Mouse (Mus musculus) embryonic facial prominence, embryonic 14.5 days (tissue): ENCODE measurements around the gene Anks3. TPM values are rescaled to one million over a fixed set of nuclear protein-coding genes. Genes with fewer than 3 reads are reported as not detected.

ENCODE experiments used
- ATAC-seq: fragments of 200-750 bp; cut with Nextera tagmentation; 2 replicates; pipeline ENCODE4 v1.8.0; 2017; ENCODE audit warnings: low read depth, moderate number of reproducible peaks, moderate TSS enrichment
- DNase-seq: peaks from one replicate; pipeline ENCODE4 v3.0.0-alpha.2; 2015; ENCODE audit warnings: low spot score
- H3K27ac ChIP-seq: fragments of 300-500 bp; sonication (generic); replicated peaks from 2 replicates; pipeline ENCODE4 v1.5.1; 2014; ENCODE audit warnings: low read depth, mild to moderate bottlenecking, low read length, moderate library complexity
- H3K27me3 ChIP-seq: fragments of 300-500 bp; sonication (generic); replicated peaks from 2 replicates; pipeline ENCODE4 v1.6.1; 2014; ENCODE audit warnings: low read length; ENCODE audit not compliant: control insufficient read depth, insufficient read depth
- H3K36me3 ChIP-seq: fragments of 300-500 bp; sonication (generic); 2 replicates; pipeline ENCODE4 v1.6.1; 2014; ENCODE audit warnings: low read length, mixed read lengths; ENCODE audit not compliant: control insufficient read depth, insufficient read depth
- H3K4me1 ChIP-seq: fragments of 300-500 bp; sonication (generic); 2 replicates; pipeline ENCODE4 v1.6.1; 2014; ENCODE audit warnings: antibody characterized with exemption, low read length; ENCODE audit not compliant: control insufficient read depth, insufficient read depth
- H3K4me2 ChIP-seq: fragments of 300-500 bp; sonication (generic); 2 replicates; pipeline ENCODE4 v1.6.1; 2014; ENCODE audit warnings: low read depth, mild to moderate bottlenecking, low read length, moderate library complexity, mixed read lengths
- H3K4me3 ChIP-seq: fragments of 300-500 bp; sonication (generic); 2 replicates; pipeline ENCODE4 v1.5.1; 2014; ENCODE audit warnings: low read depth, mild to moderate bottlenecking, low read length
- H3K9ac ChIP-seq: fragments of 300-500 bp; sonication (generic); 2 replicates; pipeline ENCODE4 v1.6.1; 2014; ENCODE audit warnings: low read depth, mild to moderate bottlenecking, low read length, moderate library complexity, mixed read lengths
- H3K9me3 ChIP-seq: fragments of 300-500 bp; sonication (generic); 2 replicates; pipeline ENCODE4 v1.6.1; 2016; ENCODE audit warnings: low read length; ENCODE audit not compliant: control insufficient read depth
- WGBS: fragments of 180-500 bp; shearing (Covaris S2); extraction: QIAGEN DNeasy Blood & Tissue Kit; methylation state at CpG from one replicate; pipeline ENCODE4 v1.1.7; 2014; 5-methylcytosine and 5-hydroxymethylcytosine counted together
- polyA plus RNA-seq: library from polyadenylated mRNA; unstranded; fragments of >200 nt; fragmentation: Nextera tagmentation; extraction: Ambion mirVana; gene quantifications from 2 replicates; pipeline ENCODE4 v1.2.1, GENCODE M21; 2014

Anks3 gene
- polyA plus RNA-seq, 1 experiment from 2014 or later: 48.3 TPM

- ATAC-seq (no peak), DNase-seq (no peak)
- H3K4me2 ChIP-seq: no peak overlapping the region
- 82% methylated on average over 8 of the region's 8 CpGs for WGBS
- no peak overlapping the region for H3K4me3 ChIP-seq
- no peaks in the 10 kb centered on the region for H3K27me3 ChIP-seq
- H3K36me3 ChIP-seq: peaks cover 29% of the 10 kb centered on the region
- no peak overlapping the region for H3K9ac ChIP-seq
- peaks cover 4% of the 10 kb centered on the region for H3K4me1 ChIP-seq
- no peak overlapping the region for H3K27ac ChIP-seq
- no peaks in the 10 kb centered on the region for H3K9me3 ChIP-seq
These were observed 3.7 kb downstream of the Anks3 start for GRCm38 (mm10) chr16:4960260-4960659.

GRCm38 (mm10) chr16:4957446-4957845 lies 6.6 kb downstream of the Anks3 start:
- no peak overlapping the region for H3K9ac ChIP-seq

DNA sequence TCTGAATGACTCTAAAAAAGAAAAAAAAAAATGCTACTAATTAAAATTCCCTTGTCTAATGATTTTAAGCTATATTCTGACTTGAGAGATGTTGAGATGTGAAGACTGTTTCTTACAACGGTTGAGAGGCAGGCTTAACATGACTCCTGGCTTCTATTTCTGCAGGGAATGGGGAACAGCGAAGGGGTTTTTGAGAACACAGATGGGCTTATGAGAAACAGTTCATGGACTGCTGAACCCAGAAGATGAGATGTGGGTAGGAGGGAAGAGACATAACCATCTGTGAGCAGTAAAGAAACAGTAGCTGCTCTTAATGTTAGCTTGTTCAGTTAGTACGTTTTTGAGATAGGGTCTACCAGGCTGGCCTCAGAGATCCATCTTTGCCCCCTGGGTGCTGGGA lies 7.4 kb downstream of the Anks3 start:
- no peak overlapping the region for H3K4me3 ChIP-seq
- WGBS: 85% methylated on average over 3 of the region's 3 CpGs
- H3K27me3 ChIP-seq: no peaks in the 10 kb centered on the region
- H3K27ac ChIP-seq: no peak overlapping the region
- no peaks in the 10 kb centered on the region for H3K9me3 ChIP-seq
- H3K9ac ChIP-seq: no peak overlapping the region
- H3K36me3 ChIP-seq: peaks cover 65% of the 10 kb centered on the region
- H3K4me2 ChIP-seq: no peak overlapping the region
- H3K4me1 ChIP-seq: no peaks in the 10 kb centered on the region
- ATAC-seq (no peak), DNase-seq (no peak)

More at GRCm38 (mm10) chr16:4957446-4957845, 6.6 kb downstream of the Anks3 start:
- Histone ChIP-seq H3K4me2 (no peak overlapping the region), H3K36me3 (peaks cover 56% of the 10 kb centered on the region), H3K4me3 (no peak overlapping the region), H3K27me3 (no peaks in the 10 kb centered on the region), H3K9me3 (no peaks in the 10 kb centered on the region), H3K27ac (no peak overlapping the region), H3K4me1 (no peaks in the 10 kb centered on the region)
- no peak for DNase-seq
- ATAC-seq: no peak
- 93% methylated on average over 3 of the region's 3 CpGs for WGBS

DNA sequence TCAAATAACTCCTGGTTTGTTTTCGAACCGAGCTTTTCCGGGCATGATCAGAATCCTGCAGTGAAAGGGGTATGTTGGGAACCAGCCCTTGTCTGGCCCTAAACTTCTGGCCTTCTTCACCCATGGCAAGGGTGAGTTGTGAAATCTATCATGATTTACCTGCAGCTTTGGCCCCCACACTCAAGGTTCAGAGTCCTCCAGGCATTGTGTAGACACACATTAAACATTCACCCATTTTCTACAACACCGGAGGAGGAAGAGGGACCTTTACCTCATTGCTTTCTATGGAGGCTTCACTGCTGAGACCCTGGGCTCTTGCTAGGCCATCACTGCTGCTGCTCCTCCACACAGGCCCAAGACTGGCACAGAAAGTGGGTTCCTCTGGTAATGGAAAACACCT lies 16.6 kb downstream of the Anks3 start:
- ATAC-seq: no peak
- WGBS: 95% methylated on average over 4 of the region's 4 CpGs
- Histone ChIP-seq H3K36me3 (peaks cover 89% of the 10 kb centered on the region), H3K9ac (no peak overlapping the region), H3K4me2 (no peak overlapping the region), H3K4me1 (no peaks in the 10 kb centered on the region), H3K9me3 (no peaks in the 10 kb centered on the region), H3K4me3 (no peak overlapping the region), H3K27ac (no peak overlapping the region), H3K27me3 (no peaks in the 10 kb centered on the region)
- no peak for DNase-seq

DNA sequence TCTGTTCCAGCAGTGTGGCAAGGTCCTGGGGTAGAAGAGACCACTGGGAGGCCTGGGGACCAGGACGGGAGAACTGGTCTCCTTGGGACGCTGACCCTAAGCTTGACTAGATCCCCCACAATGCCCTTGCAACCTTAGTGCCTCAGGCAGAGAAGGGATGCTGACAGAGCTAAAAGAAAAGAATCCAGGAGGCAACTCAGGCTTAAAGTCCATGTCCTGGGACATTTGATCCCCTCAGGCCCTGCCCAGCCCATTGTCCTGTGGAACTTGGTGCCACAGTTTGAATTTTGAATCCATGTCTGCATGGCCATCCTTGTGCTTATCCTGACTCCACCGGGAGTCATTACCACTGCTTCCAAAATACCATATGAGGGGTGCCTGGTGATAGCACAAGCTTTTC lies 17.9 kb downstream of the Anks3 start:
- no peak overlapping the region for H3K27ac ChIP-seq
- H3K4me2 ChIP-seq: no peak overlapping the region
- no peak for ATAC-seq
- peaks cover 89% of the 10 kb centered on the region for H3K36me3 ChIP-seq
- WGBS: 81% methylated on average over 3 of the region's 3 CpGs
- no peaks in the 10 kb centered on the region for H3K4me1 ChIP-seq
- H3K27me3 ChIP-seq: no peaks in the 10 kb centered on the region
- H3K4me3 ChIP-seq: no peak overlapping the region
- no peaks in the 10 kb centered on the region for H3K9me3 ChIP-seq
- H3K9ac ChIP-seq: no peak overlapping the region
- DNase-seq: no peak

DNA sequence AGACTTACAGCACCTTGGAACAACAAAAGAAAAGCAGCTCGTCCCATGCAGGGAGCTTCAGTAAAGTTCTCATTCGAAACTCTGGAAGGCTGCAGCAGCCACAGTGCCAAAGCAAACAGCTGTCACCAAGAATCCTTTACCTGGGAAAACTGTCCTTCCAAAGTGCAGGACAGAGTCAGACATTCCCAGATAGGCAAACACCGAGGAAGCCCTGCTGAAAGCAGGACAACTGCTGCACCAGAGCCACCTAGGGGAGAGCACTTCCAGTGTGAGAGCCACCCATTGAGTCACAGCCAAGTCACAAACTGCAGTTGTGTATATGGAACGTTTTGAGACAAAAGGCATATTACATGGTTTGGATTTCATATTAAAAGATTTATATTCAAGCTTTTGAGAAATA lies 18.6 kb downstream of the Anks3 start:
- H3K9ac ChIP-seq: no peak overlapping the region
- H3K4me1 ChIP-seq: no peaks in the 10 kb centered on the region
- ATAC-seq: no peak

DNA sequence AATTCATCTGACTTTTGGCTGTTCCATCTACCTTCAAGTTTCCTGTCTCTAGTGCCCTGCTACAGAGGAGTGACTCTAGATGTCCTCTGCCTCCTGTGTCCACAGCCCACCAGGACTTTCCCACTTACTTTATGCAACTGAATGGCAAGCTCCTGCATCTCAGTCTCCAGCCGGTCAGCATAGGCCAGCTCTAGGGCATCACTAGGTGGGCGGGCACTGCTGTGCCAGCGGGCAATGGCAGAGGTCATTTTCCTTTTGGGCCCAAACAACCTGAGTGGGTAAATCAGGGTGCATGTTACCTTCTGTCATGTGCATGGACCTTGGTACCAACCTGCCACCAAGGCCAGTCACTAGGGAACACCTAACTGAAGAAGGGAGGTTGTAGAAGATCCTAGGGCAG lies 20.6 kb downstream of the Anks3 start:
- Histone ChIP-seq H3K36me3 (peaks cover 83% of the 10 kb centered on the region), H3K27me3 (no peaks in the 10 kb centered on the region), H3K4me3 (no peak overlapping the region), H3K4me2 (no peak overlapping the region), H3K9ac (no peak overlapping the region), H3K9me3 (no peaks in the 10 kb centered on the region), H3K27ac (no peak overlapping the region), H3K4me1 (0 out of 2 replicates have a peak, but pooled peaks cover 3% of the 10 kb centered on the region)
- no peak for DNase-seq
- WGBS: 98% methylated on average over 3 of the region's 3 CpGs
- no peak for ATAC-seq

More for the DNA sequence above, 18.6 kb downstream of the Anks3 start:
- H3K4me3 ChIP-seq: no peak overlapping the region
- WGBS: 76% methylated on average over 4 of the region's 4 CpGs
- peaks cover 89% of the 10 kb centered on the region for H3K36me3 ChIP-seq
- H3K27me3 ChIP-seq: no peaks in the 10 kb centered on the region
- H3K9me3 ChIP-seq: no peaks in the 10 kb centered on the region
- DNase-seq: no peak
- no peak overlapping the region for H3K4me2 ChIP-seq
- no peak overlapping the region for H3K27ac ChIP-seq

- H3K9me3 ChIP-seq: no peaks in the 10 kb centered on the region
- DNase-seq (no peak), ATAC-seq (no peak)
- H3K4me3 ChIP-seq: no peak overlapping the region
- H3K27me3 ChIP-seq: no peaks in the 10 kb centered on the region
- 91% methylated on average over 8 of the region's 8 CpGs for WGBS
- 0 out of 2 replicates have a peak, but pooled peaks cover 3% of the 10 kb centered on the region for H3K4me1 ChIP-seq
- H3K27ac ChIP-seq: no peak overlapping the region
- H3K9ac ChIP-seq: no peak overlapping the region
- H3K4me2 ChIP-seq: no peak overlapping the region
- peaks cover 77% of the 10 kb centered on the region for H3K36me3 ChIP-seq
These were observed 21.1 kb downstream of the Anks3 start for GRCm38 (mm10) chr16:4942868-4943267.

DNA sequence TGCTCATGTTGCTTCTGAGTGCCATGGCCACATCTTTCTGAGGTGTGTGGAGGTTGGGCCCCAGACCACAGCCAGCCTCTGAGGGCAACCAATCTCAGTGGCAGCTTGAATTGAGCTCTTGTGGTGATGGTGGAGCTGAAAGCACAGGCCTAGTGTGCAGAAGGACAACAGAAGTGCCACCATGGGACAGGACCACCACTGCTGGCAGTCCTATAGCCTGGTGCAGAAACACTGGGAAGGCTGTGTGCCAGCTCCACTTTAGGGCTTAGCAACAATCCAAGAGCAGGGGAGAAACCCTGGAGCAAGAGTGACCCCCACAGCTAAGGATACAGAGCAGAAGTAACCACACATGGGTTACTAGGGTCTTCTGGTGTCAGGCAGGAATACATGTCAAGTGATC lies 23.0 kb downstream of the Anks3 start:
- H3K36me3 ChIP-seq: peaks cover 74% of the 10 kb centered on the region
- DNase-seq (no peak), ATAC-seq (no peak)
- H3K4me2 ChIP-seq: no peak overlapping the region
- H3K9me3 ChIP-seq: no peaks in the 10 kb centered on the region
- no peak overlapping the region for H3K4me3 ChIP-seq
- H3K4me1 ChIP-seq: 0 out of 2 replicates have a peak, but pooled peaks cover 3% of the 10 kb centered on the region
- no peaks in the 10 kb centered on the region for H3K27me3 ChIP-seq
- no peak overlapping the region for H3K27ac ChIP-seq
- H3K9ac ChIP-seq: no peak overlapping the region
